Mouse (Mus musculus): Measurements from ENCODE around the gene Sun1. TPM values are rescaled to one million over a fixed set of nuclear protein-coding genes. Genes with fewer than 3 reads are reported as not detected.

The Sun1 gene
- polyA plus RNA-seq, 1 experiment from 2014 or later: 56.0 TPM

- peak overlapping the region; percentile 94 for H3K4me2 ChIP-seq (ENCODE audit: low read depth, low read length)
- 62% methylated on average over 11 of the region's 11 CpGs for WGBS
- ATAC-seq (ENCODE audit: low read depth): no peak
- peak overlapping the region; percentile 92; the same call in 1 of the 2 replicates for H3K4me3 ChIP-seq (ENCODE audit: low read length)
- H3K9ac ChIP-seq (ENCODE audit: low read length): peak overlapping the region; percentile 92
- no peaks in the 10 kb centered on the region for H3K27me3 ChIP-seq (ENCODE audit: control insufficient read depth, insufficient read depth, low read depth, low read length)
- no peaks in the 10 kb centered on the region for H3K9me3 ChIP-seq (ENCODE audit: control insufficient read depth, low read length)
- no peak overlapping the region for H3K27ac ChIP-seq (ENCODE audit: low read length)
- peaks cover 17% of the 10 kb centered on the region for H3K4me1 ChIP-seq (replicated peaks; ENCODE audit: control insufficient read depth, insufficient read depth, low read length)
- no peaks in the 10 kb centered on the region for H3K36me3 ChIP-seq (ENCODE audit: control insufficient read depth, insufficient read depth, low read length)
These were observed 1.7 kb downstream of the Sun1 start for GRCm38 (mm10) chr5:139202127-139202526.

GRCm38 (mm10) chr5:139203312-139203711 lies 2.9 kb downstream of the Sun1 start:
- H3K27me3 ChIP-seq (ENCODE audit: control insufficient read depth, insufficient read depth, low read depth, low read length): no peaks in the 10 kb centered on the region
- no peak overlapping the region for H3K9ac ChIP-seq (ENCODE audit: low read length)
- no peak for ATAC-seq (ENCODE audit: low read depth)
- no peak overlapping the region for H3K27ac ChIP-seq (ENCODE audit: low read length)
- H3K4me3 ChIP-seq (ENCODE audit: low read length): no peak overlapping the region
- WGBS: 73% methylated on average over 5 of the region's 5 CpGs
- H3K36me3 ChIP-seq (ENCODE audit: control insufficient read depth, insufficient read depth, low read length): no peaks in the 10 kb centered on the region
- peaks cover 16% of the 10 kb centered on the region for H3K4me1 ChIP-seq (replicated peaks; ENCODE audit: control insufficient read depth, insufficient read depth, low read length)
- no peaks in the 10 kb centered on the region for H3K9me3 ChIP-seq (ENCODE audit: control insufficient read depth, low read length)
- H3K4me2 ChIP-seq (ENCODE audit: low read depth, low read length): no peak overlapping the region

DNA sequence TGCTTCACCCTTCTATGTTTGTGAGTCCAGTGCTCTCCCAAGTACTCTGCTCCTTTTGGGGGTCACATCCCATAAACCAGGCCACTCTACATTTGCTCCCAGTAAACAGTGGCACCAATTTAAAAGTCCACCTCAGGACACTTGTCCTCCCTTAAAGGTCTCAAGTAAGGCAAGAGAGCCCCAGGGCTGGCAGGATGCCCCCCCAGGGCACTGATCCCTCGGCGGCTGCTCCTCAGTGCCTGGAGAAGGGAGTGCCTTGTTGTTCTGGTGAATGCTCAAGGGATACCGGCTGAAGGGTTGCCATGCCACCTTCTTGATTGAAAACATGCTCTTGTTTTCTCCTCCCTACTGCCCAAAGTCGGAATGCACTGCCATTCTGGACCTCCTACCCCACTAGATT lies 5.6 kb downstream of the Sun1 start:
- Histone ChIP-seq H3K9ac (ENCODE audit: low read length) (no peak overlapping the region), H3K4me1 (replicated peaks; ENCODE audit: control insufficient read depth, insufficient read depth, low read length) (peaks cover 12% of the 10 kb centered on the region), H3K4me3 (ENCODE audit: low read length) (no peak overlapping the region), H3K4me2 (ENCODE audit: low read depth, low read length) (no peak overlapping the region), H3K36me3 (ENCODE audit: control insufficient read depth, insufficient read depth, low read length) (no peaks in the 10 kb centered on the region), H3K27ac (ENCODE audit: low read length) (no peak overlapping the region), H3K9me3 (ENCODE audit: control insufficient read depth, low read length) (no peaks in the 10 kb centered on the region), H3K27me3 (ENCODE audit: control insufficient read depth, insufficient read depth, low read depth, low read length) (no peaks in the 10 kb centered on the region)
- 73% methylated on average over 4 of the region's 4 CpGs for WGBS
- ATAC-seq (ENCODE audit: low read depth): no peak

- Histone ChIP-seq H3K27ac (ENCODE audit: low read length) (no peak overlapping the region), H3K9me3 (ENCODE audit: control insufficient read depth, low read length) (no peaks in the 10 kb centered on the region), H3K4me2 (ENCODE audit: low read depth, low read length) (no peak overlapping the region), H3K27me3 (ENCODE audit: control insufficient read depth, insufficient read depth, low read depth, low read length) (no peaks in the 10 kb centered on the region), H3K36me3 (ENCODE audit: control insufficient read depth, insufficient read depth, low read length) (no peaks in the 10 kb centered on the region), H3K4me1 (replicated peaks; ENCODE audit: control insufficient read depth, insufficient read depth, low read length) (peaks cover 7% of the 10 kb centered on the region), H3K9ac (ENCODE audit: low read length) (no peak overlapping the region), H3K4me3 (ENCODE audit: low read length) (no peak overlapping the region)
- no peak for ATAC-seq (ENCODE audit: low read depth)
- 63% methylated on average over 7 of the region's 7 CpGs for WGBS
These were observed 6.1 kb downstream of the Sun1 start for GRCm38 (mm10) chr5:139206525-139206924.

DNA sequence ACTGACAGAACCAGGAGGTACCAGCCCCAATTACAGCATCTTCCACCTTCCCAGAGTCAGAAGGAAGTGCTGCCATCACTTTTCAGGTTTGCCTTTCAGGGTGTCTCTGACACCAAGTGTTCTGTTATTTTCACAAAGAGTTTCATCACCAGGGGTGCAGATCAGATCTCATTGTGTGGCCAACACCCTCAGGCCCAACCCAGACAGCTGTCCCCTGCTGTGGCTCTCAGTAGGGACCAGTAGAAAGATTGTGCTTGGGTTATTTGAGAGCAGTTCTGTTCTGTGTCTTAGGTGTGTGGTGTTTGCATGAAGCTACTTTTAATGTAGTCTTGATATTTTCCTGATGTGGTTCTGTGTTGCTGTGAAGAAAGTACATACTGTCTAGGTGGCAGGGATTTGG lies 7.7 kb downstream of the Sun1 start:
- no peaks in the 10 kb centered on the region for H3K36me3 ChIP-seq (ENCODE audit: control insufficient read depth, insufficient read depth, low read length)
- H3K27ac ChIP-seq (ENCODE audit: low read length): no peak overlapping the region
- no peak overlapping the region for H3K4me3 ChIP-seq (ENCODE audit: low read length)
- H3K9me3 ChIP-seq (ENCODE audit: control insufficient read depth, low read length): no peaks in the 10 kb centered on the region
- H3K4me1 ChIP-seq (replicated peaks; ENCODE audit: control insufficient read depth, insufficient read depth, low read length): no peaks in the 10 kb centered on the region
- H3K27me3 ChIP-seq (ENCODE audit: control insufficient read depth, insufficient read depth, low read depth, low read length): no peaks in the 10 kb centered on the region
- H3K9ac ChIP-seq (ENCODE audit: low read length): no peak overlapping the region
- ATAC-seq (ENCODE audit: low read depth): no peak
- no peak overlapping the region for H3K4me2 ChIP-seq (ENCODE audit: low read depth, low read length)

DNA sequence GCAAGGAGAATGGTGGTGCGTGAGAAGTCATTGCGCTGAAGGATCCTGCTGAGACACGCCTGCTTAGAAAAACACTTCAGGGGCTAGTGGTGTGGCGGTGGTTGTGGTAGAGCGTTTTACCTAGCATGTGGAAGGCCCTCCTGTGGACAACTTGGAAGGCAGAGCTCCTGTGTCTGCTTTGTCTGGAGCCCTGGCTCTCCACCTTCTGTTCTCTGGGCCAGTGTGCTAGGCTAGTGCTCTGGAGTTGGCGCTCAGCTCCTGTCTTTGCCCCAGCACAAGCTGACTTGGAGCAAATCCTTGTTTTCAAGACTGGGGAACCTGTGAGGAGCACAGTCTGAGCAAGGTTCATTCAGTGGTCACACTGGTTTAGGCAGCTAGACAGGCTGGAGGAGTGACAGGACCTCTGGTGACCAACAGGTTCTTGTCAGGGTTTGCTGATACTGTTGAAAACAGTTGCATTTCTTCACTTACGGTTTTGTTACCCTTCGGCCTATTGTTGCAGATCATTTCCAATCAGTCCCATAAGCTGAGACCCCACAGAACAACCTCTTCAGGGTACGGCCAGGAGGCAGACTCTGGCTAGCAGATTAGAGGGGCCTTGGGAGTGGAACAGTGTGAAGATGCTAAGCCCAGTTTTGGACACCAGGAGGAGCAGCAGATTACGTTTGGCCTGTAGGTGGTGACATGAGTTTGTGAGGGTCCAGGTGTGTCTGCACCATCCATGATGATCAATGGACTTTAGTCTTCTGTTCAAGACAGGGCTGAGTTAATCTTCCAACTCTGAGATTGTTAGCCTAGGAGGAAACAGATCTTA lies 8.6 kb downstream of the Sun1 start:
- ATAC-seq (ENCODE audit: low read depth): no peak
- Histone ChIP-seq H3K9me3 (ENCODE audit: control insufficient read depth, low read length) (no peaks in the 10 kb centered on the region), H3K4me2 (ENCODE audit: low read depth, low read length) (no peak overlapping the region), H3K27ac (ENCODE audit: low read length) (no peak overlapping the region), H3K4me1 (replicated peaks; ENCODE audit: control insufficient read depth, insufficient read depth, low read length) (no peaks in the 10 kb centered on the region), H3K36me3 (ENCODE audit: control insufficient read depth, insufficient read depth, low read length) (no peaks in the 10 kb centered on the region), H3K27me3 (ENCODE audit: control insufficient read depth, insufficient read depth, low read depth, low read length) (no peaks in the 10 kb centered on the region), H3K9ac (ENCODE audit: low read length) (no peak overlapping the region), H3K4me3 (ENCODE audit: low read length) (no peak overlapping the region)
- 79% methylated on average over 10 of the region's 10 CpGs for WGBS

DNA sequence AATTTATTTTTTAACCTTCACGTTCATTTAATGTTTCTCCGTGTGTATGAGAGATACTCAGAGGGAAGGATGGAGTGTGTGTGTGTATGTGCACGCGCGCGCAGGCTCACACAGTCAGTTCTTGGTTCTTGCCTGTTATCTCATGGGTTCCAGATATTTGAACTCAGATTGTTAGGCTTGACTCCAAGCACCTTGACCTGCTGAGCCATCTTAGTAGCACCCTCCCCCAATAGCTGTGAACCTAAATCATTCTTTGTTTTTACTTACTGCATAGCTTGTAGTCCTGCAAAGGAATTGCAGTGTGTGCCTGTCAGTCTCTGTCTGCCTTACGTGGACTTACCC lies 9.2 kb downstream of the Sun1 start:
- no peaks in the 10 kb centered on the region for H3K27me3 ChIP-seq (ENCODE audit: control insufficient read depth, insufficient read depth, low read depth, low read length)
- no peaks in the 10 kb centered on the region for H3K4me1 ChIP-seq (replicated peaks; ENCODE audit: control insufficient read depth, insufficient read depth, low read length)
- H3K4me2 ChIP-seq (ENCODE audit: low read depth, low read length): no peak overlapping the region
- H3K9ac ChIP-seq (ENCODE audit: low read length): no peak overlapping the region
- no peaks in the 10 kb centered on the region for H3K9me3 ChIP-seq (ENCODE audit: control insufficient read depth, low read length)
- H3K4me3 ChIP-seq (ENCODE audit: low read length): no peak overlapping the region
- no peaks in the 10 kb centered on the region for H3K36me3 ChIP-seq (ENCODE audit: control insufficient read depth, insufficient read depth, low read length)
- WGBS: 90% methylated on average over 7 of the region's 7 CpGs
- no peak overlapping the region for H3K27ac ChIP-seq (ENCODE audit: low read length)
- ATAC-seq (ENCODE audit: low read depth): no peak

DNA sequence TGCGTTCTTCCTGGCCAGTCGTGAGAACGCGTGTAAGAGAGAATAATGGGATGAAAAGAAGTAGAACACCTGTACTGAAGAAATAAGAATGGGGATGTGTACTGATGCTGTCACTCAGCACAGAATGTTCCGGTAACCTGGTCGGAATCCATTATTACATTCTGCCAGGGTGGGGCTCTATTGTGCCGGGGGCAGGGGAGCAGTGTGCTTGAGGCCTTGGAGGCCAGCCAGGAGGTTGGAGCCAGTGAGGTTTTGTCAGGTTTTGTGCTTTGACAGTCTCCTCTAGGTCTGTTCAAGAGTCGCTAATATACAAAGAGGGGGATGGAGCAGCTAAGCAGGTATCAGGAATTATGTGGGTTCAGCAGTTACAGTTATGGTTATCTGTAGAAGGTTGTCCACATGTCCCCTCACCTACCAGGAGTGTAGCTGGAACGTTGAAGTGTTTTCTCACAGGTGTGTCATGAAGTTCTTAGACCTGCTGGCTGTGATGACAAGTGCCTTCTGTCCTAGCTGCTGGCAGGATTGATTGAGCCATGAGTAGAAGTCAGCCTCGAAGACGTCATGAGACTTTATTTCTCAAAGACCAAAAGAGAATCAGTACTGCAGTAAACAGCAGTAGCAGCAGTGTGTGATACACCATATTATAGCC lies 11.4 kb downstream of the Sun1 start:
- no peak overlapping the region for H3K27ac ChIP-seq (ENCODE audit: low read length)
- no peak overlapping the region for H3K9ac ChIP-seq (ENCODE audit: low read length)
- no peak overlapping the region for H3K4me2 ChIP-seq (ENCODE audit: low read depth, low read length)
- peaks cover 4% of the 10 kb centered on the region for H3K36me3 ChIP-seq (ENCODE audit: control insufficient read depth, insufficient read depth, low read length)
- H3K27me3 ChIP-seq (ENCODE audit: control insufficient read depth, insufficient read depth, low read depth, low read length): no peaks in the 10 kb centered on the region
- no peak overlapping the region for H3K4me3 ChIP-seq (ENCODE audit: low read length)
- WGBS: 80% methylated on average over 11 of the region's 11 CpGs
- ATAC-seq (ENCODE audit: low read depth): no peak
- H3K9me3 ChIP-seq (ENCODE audit: control insufficient read depth, low read length): no peaks in the 10 kb centered on the region
- H3K4me1 ChIP-seq (replicated peaks; ENCODE audit: control insufficient read depth, insufficient read depth, low read length): no peaks in the 10 kb centered on the region

DNA sequence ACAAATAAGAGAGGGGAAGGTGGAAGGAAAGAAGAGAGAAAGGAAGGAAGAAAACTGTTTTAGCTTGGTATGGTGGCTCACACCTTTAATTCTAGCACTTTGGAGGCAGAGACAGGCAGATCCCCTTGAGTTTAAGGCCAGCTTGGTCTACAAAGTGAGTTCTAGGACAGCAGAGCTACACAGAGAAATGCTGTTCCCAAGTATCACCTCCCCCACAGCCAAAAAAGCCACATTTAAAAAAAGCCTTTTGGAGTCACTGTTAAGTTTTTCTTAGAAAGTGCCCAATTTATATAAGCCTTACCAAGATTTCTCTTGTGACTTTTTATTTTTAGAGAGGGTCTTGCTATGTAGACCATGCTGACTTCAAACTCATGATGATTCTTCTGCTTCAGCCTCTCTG lies 13.9 kb downstream of the Sun1 start:
- Histone ChIP-seq H3K4me3 (ENCODE audit: low read length) (no peak overlapping the region), H3K27ac (ENCODE audit: low read length) (no peak overlapping the region), H3K4me2 (ENCODE audit: low read depth, low read length) (no peak overlapping the region), H3K9ac (ENCODE audit: low read length) (no peak overlapping the region), H3K4me1 (replicated peaks; ENCODE audit: control insufficient read depth, insufficient read depth, low read length) (no peaks in the 10 kb centered on the region), H3K9me3 (ENCODE audit: control insufficient read depth, low read length) (no peaks in the 10 kb centered on the region), H3K27me3 (ENCODE audit: control insufficient read depth, insufficient read depth, low read depth, low read length) (no peaks in the 10 kb centered on the region), H3K36me3 (ENCODE audit: control insufficient read depth, insufficient read depth, low read length) (peaks cover 4% of the 10 kb centered on the region)
- no peak for ATAC-seq (ENCODE audit: low read depth)

Measured in lung, embryonic 16.5 days (tissue).